Mouse (Mus musculus) regulatory T cell (primary cell): ENCODE results near the gene Crlf2.

Experiments used
- in situ Hi-C: fragments of 300-600 bp; cut with MboI, MseI; formaldehyde crosslinking; loops from one replicate; pipeline ENCODE4 v1.15.1; 2025; ENCODE audit warnings: high pct_unique_total_duplicates

The Crlf2 gene

DNA sequence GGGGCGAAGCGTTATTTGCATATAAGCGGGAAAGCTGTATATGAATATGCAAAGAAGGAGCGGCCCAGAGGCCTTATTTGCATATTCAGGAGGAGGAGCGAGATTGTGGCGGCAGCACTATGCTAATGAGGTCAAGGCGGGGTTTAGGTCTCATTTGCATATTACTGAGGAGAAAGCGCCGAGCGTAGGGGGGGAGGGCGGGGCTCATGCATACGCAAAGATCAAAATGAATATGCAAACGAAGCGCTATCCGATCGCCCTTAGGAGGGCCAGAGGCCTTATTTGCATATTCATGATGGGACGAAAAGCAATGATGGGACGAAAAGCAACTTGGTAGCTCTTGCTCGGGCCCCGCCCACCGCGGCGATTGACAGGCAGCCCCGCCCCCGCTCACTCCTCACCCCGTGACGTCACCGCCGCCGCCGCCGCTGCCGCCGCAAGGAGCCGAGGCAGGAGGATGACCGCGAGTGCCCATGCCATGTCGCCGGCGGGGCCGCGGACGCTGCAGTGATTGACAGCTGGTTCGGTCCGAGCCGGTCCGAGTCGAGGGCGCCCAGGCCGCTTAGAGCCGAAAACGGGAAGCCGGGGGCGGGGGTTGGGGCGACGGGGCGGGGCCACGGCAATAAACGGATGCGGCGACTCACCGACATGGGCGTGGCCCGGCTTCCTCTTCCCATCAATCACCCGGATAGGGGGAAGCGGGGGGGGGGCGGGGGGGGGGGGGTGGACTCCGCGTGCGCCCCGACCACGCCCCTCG lies at the start of gene Crlf2:
Crlf2 (minus strand) TSS at position 590 of the 757 bp plus-strand sequence.
- in situ Hi-C loops, result loop anchor here (5.0 to 10.0 kb wide), 2 partner anchors 306 to 369 kb away; no protein-coding TSS in a partner anchor

DNA sequence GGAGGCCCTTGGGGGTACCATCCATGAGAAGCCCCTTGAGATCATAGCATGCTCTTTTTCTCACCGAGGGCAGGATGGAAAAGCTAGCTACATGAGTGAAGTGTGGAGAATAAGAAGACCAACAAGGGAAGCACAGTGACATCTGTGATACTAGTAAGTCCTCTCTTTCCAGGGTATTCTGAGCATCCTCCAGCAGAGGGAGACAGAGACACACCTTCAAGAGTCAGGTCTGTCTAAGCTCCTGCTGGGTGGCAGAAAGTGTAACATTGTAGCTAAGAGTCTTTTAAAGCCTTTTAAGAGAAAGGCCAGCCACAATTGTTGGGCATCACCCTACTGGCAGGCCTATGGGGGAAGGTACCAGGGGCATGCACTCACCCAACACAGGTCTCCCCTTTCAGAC lies 43.8 kb upstream of the Crlf2 start:
- in situ Hi-C loops, result no loop called here

DNA sequence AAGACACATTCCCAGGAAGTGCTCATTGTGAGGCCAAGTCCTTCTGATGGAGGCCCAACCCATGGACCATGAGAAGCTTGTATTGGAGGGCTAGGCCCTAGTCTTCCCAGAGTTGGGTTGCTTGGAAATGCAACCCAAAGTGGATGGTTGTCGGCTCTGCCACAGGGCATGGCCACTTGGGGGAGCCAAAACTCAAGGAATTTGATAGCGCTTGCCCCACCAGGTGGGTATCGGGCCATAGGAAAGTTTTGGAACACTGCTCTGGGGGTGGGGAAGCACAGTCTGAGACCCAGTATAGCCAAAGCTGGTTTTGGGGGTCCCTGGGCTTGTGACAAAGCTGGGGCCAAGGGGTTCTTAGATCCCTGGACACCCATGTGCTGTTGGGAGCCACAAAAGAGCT lies 42.3 kb upstream of the Crlf2 start:
- in situ Hi-C loops, result no loop called here

DNA sequence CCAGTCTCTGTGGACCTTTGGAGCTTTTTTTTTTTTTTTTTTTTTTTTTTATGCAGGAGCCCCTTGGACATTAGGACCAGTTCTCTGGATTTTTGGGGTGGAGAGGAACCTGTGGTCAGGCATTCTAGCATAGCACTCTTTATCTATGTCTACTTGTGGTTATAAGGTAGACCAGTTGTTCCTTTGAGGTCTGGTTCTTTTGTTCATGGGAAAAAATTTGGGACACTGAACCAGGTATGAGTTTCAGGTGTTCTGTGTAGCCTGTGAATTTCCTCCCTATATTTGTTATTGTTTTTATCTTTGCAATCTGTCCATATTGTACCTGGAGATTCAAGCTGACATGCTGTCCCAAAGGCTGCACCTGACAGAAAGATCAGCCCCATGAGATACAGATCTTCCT lies 40.1 kb upstream of the Crlf2 start:
- in situ Hi-C loops, result loop anchor here (5.0 kb wide), 1 partner anchor 92 kb away; no protein-coding TSS in a partner anchor

DNA sequence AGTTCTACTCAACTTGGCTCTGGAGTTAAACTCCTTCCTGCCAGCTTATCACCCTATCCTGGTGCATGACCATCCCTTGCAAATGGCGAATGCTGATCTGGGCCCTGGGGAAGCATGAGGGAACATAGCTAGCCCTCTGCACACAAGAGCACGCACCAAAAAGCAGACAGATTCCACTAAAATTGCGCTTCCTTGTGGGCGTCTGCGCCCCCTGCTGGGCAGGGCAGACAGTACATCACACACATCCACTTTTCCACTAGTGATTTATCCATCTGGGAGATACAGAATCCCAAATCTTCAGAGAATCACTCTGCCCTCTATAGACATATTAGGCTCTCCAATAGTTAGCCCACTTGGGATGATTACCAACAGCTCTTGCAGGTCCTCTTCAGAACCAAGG lies 37.9 kb upstream of the Crlf2 start:
- in situ Hi-C loops, result loop anchor here (5.0 kb wide), 1 partner anchor 89 kb away; no protein-coding TSS in a partner anchor

DNA sequence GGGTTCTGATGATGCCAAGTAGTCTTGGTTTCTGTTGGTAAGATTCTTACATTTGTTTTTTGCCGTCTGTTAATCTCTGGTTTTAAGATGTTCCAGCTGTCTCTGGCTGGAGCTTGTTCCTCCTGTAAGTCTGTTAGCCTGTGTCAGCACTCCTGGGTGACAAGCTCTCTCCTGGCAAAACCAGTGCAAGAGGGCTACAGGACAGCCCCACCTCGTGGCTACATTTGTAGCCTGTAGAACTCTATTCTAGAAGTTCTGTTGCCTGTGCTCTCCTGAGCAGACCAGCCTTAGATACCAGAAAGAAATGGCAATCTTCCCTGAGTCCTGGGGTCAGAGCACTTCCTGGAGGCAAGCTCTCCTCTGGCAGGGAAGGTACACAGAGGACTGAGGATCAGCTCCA lies 4.0 kb upstream of the Crlf2 start:
- in situ Hi-C loops, result loop anchor here (10.0 kb wide), 1 partner anchor 232 kb away; no protein-coding TSS in a partner anchor

DNA sequence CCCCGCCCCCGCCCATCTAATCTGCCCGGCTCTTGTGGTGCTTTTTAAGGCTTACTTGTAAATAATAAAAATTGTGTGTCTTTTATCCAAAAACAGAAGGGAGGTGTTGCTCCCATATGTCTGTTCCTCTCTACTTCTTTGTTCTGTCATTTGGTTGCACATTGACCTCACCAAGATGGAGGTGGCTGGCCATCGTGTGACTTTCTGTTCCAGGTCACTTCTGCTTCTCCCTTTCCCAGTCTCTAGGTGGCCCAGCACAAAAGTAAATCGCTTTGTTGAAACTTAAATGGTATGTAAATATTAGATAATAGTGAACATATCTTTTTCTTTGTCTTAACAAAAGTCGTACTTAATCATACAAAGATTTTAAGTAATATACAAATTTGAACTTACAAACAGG lies 398 bp upstream of the Crlf2 start:
- in situ Hi-C loops, result loop anchor here (5.0 to 10.0 kb wide), 2 partner anchors 306 to 368 kb away; no protein-coding TSS in a partner anchor

DNA sequence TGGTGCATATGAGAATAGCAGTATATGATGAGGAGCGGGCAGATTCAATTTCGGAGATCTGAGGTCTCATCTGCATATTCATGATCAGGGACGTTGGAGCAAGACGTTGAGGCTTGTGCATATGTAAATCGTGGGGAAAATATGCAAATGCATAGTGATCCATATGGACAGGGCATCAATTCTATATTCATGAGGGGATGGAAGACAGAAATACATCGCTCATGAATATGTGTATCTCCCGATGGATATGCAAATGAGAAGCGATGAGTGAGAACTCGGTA lies 730 bp downstream of the Crlf2 start:
- in situ Hi-C loops, result loop anchor here (5.0 to 10.0 kb wide), 2 partner anchors 307 to 369 kb away; no protein-coding TSS in a partner anchor

DNA sequence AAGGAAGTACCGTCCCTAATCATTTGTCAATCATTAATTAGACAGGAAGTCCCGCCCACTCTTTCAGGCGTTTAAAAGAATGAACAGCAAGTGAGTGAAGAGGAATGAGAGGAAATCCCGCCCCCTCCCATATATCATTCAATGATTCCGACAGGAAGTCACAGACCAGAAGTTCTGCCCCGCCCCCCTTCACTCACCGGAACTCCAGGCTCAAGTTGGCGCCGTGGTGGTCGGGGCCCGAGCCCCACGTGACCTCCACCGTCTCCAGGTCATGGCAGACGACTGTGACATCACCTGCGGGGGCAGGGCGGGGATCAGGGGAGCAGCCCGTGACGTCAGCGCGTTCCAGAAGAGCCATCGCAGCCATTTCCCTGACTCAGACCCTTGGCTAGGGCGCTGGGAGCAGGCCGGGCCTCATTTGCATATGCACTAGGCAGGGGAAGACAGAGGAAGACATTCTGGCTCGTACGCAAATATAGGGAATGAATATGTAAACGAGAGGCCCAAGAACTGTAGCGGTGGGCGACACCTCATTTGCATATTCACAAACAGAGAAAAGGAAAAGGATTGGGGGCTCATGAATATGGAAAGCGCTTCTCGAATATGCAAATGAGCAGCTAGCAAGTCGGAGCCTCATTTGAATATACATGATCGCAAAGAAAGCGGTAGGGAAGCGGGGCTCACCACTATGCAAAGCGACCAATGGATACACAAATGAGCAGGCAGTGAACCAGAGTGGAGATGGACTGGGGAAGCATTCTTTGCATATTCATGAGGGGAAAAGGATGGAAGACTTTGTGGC lies 1.3 kb downstream of the Crlf2 start:
- in situ Hi-C loops, result loop anchor here (5.0 to 10.0 kb wide), 2 partner anchors 307 to 370 kb away; no protein-coding TSS in a partner anchor

DNA sequence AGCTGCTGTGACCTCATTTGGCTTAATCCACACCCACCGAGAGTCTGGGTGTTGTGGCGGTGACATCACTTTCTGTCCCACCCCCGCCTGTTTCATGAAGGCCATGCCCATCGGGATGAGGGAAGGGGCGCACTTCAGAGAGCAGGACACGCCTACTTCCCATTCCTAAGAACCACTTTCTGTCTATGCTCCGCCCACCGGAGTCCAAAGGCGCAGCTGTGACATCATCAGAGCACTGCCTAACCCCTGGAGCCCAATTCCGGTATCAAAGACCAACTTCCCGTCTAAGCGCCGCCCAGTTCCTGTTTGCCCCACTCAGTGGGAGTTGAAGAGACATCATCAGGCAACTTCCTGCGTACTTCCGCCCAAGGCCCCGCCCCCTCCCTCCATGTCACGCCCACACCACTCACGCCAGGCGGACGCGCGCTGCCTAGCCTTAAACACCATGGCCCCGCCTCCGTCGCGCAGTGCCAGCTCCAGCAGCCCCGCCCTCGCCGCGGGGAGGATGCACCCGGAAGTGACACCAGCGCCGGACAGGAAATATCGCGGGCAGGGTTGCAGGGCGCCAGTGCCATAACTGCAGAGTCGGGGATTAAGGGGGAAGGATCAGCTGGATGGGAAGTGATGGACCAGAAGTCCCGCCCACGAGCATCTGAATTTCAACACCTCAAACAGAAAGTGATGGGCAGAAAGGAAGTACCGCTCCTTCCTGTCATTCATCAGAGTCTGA lies 2.0 kb downstream of the Crlf2 start:
- in situ Hi-C loops, result loop anchor here (5.0 to 10.0 kb wide), 2 partner anchors 308 to 371 kb away; no protein-coding TSS in a partner anchor

DNA sequence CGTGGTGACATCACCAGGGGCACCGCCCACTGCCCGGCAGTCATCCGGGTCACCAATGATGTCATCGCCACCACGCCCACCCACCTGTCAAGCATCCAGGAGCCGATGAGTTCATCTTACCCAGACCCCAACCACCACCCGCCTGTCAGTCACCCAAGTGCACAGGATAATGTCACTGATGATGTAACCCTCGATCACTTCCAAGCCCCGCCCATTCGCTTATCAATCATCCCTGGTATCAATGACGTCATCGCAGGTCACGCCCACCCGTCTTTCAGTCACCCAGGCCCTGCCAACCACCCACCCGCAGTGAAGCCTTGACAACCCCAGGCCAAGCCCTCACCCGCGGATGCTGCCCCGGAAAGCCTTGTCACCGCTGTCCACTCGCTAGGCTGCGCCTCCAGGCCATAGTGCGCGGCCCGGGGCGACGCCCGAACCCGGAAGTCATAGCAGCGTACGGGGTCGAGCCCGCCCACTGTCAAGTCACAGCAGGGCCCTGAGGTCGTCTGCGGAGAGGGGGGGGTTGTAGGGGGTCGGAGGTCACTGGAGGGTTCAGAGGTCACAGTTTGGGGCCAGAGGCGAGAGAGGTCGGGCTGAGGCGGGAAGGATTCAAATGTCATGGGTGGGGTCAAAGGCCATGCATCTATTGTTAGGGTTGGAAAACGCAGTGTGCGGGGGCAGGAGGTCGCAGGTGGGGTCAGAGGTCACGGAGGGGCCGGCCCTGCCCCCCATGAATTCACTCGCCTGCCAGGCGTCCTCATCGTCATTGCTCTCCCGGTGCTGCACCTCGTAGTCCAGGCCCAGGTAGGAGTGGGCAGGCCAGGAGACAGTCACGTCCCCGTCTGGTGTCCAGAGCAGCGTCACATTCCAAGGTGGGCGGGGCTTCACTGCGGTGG lies 2.9 kb downstream of the Crlf2 start:
- in situ Hi-C loops, result loop anchor here (5.0 to 10.0 kb wide), 2 partner anchors 309 to 371 kb away; no protein-coding TSS in a partner anchor

DNA sequence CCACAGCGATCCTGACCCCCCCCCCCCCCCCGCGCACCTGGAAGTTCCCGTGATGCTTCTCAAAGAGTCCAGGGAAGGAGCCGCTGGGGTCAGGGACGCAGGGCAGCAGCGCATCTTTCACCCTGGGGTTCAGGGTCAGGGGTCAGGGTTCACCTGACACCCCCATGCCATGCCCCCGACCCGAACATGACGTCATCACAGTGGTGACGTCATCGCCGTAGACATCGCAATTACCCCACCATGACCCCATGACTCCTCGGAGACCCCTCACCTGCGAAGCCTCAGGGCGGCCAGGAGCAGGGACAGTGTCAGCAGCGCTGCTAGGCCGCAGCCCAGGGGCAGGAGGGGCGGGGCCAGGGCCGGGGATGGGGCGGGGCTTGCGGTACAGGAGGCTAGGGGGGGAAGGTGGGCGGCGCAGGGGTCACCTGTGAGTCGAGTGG lies 3.5 kb downstream of the Crlf2 start:
- in situ Hi-C loops, result loop anchor here (5.0 to 10.0 kb wide), 2 partner anchors 310 to 372 kb away; no protein-coding TSS in a partner anchor

DNA sequence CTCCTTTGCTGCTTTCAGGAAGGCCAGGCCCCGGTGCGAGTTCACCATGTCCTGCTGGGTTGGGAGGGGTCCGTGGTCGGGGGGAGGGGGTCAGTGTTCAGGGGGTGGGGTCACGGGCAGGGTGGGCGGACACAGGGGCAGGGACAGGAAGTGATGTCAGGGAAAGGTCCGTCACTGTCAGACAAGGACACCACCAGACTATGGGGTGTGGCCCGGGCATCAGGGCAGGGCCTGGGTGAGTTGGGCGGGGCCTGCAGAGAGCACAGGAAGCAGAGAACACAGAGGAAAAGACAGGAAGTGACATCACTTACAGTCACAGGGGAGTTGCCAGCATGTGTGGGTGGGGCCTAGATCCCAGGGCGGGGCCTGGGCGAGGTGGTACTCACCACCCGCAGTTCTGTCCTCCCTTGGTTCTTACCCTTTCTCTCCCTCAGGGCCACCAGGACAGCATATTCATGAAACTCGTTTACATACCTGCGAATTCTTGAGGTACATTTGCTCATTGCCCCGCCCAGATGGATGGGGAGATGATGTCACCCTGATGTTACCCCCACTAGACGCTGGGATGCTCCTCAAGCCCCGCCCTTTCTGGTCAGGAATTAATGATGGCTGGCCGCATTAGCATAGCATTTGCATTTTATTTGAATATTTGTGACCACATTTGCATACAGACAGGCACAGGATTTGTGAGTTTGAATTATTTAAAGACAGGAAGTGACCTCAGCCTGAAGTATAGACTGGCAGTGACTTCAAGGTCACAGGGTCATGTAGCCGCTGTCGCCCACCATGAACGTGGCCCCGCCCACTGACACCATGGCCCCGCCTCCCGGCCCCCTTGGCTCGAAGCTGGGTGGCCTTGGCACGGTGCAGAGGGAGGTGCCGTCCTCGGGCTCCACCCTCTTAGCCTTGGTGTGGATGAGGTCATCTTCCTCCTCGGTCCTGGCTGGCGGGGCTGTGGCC lies 4.4 kb downstream of the Crlf2 start:
- in situ Hi-C loops, result loop anchor here (5.0 to 10.0 kb wide), 3 partner anchors 310 to 548 kb away; no protein-coding TSS in a partner anchor

DNA sequence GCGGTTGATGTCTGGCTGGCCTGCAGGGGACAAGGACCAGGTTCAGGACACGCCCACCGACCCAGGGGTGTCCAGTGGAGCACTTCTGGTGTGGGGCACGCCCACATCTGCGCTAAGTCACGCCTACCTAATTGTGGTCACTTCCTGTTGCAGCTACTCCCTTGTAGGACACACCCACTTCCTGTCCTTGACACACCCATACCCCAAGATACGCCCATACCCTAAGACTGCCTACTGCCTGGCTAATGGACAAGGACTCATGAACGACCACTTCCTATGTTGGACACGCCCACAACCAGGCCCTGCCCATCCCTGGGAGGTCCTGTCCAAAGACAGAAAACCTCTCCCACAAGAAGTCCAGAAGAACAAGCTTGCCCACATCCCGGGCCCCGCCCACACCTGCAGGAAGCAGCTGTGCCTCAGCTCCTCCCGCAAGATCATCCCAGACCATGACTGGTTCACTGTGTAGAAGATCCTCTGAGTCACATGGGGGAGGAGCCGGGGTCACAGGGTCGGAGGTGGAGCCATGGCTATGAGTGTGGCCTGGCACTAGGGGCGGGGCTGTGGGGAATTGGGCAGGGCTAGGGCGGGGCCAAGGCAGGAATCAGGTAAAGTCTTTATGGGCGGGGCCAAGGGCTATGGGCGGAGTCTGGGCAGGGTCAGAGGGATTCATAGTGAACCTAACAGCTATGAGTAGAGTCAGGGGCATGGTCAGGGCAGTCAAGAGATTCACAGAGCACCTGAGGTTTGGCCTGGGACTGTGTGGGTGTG lies 5.4 kb downstream of the Crlf2 start:
- in situ Hi-C loops, result loop anchor here (5.0 to 10.0 kb wide), 2 partner anchors 311 to 549 kb away; no protein-coding TSS in a partner anchor

DNA sequence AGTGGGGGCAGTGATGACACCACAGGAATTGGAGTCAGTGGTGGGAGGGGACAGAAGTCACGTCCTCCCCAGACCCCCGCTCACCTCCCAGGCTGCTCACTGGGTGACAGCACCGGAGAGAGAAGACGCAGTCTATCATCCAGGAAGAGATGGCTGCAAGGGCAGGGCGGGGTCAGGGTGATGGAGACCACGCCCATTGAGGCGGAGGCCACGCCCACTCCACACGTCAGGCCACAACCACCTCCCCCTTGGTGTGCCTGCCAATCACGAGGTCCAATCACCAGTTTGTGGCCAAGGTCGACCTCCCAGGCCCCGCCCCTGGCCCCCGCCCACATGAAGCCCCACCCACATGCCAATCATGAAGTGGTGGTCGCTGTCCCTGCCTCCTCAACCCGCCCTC lies 6.3 kb downstream of the Crlf2 start:
- in situ Hi-C loops, result loop anchor here (5.0 to 10.0 kb wide), 2 partner anchors 312 to 550 kb away; no protein-coding TSS in a partner anchor

DNA sequence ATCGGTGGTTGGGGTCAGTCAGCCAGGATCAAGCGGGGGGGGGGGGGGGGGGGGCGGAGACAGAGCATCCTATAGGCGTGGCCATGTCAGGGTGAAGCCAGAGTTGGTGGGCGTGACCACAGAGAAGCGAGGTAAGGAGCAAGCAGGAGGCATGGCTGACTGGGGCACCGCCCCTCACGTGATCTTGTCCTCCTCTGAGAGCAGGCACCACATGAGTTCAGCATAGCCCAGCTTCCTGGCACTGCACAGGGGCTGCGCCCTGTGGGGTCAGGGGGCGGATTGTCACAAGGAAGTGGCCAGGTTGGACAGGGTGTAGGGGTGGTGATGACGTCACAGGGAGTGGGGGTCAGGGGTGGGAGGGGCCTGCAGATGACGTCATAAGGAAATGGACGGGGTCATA lies 6.7 kb downstream of the Crlf2 start:
- in situ Hi-C loops, result loop anchor here (5.0 to 10.0 kb wide), 2 partner anchors 313 to 550 kb away; no protein-coding TSS in a partner anchor

DNA sequence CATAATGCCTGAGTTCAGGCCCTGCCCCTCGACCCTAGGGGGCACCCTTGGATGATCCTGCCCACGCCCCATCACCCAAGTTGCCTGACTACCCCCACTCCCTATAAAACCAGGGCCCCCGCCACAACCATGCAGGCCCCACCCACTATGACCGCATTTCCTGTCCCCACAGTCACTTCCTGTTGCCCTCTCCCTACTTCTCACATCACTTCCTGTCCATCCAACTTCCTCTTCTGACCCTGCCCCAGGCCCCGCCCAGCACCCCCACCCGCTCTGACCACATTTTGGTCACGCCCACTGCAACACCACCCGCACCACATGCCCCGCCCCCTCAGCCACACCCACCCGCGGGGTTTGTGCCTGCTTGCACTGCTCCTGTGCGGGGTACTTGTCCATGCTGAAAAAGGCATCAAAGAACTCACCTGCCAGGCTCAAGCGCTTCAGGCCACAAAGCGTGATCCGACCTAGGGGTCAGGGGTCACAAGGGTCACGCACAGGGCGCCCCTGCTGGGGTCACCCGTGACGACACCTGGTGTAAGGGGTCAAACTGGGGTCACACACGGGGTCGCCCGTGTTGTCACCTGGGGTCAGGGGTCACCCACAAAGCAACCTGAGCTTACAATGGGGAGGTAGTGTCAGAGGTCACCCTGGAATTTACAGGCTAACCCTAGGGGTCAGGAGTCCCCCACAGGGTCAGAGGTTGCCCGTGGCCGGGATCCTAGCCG lies 7.6 kb downstream of the Crlf2 start:
- in situ Hi-C loops, result loop anchor here (5.0 to 10.0 kb wide), 2 partner anchors 314 to 551 kb away; no protein-coding TSS in a partner anchor
